20 mouse cellular contexts compared by ENCODE assay signal in the genomic region with DNA sequence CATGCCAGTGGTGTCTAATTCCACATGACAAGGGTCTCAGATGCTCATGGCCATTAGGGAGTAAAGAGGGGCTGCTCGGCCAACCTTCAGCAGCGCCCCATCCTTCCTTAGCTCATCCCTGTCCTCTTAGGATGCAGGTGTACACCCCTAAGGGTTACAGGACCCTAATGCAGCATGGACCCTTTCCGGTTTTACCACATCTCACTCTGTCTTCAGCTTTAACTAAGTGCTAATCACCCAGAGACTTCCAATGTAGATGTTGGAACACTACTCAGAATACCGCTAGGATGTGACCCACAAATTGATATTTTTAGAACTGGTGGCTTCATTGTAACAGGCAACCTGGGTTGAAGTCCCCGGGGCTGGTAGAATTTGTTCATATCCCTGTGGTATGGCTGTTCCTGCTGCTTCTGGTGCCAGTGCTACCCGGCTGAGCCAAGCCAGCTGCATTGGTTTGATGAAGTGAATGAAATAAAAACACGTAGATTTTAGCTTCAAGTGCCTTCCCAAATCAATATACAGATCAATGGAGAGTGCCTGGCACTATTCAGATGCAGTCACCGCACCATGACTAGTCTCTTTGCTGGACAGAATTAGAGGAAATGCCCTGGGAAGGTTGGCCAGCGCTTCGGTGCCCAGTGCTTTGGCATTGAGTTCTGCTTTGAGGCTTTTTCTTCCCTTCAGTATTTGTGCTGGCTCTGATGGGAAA.
DNase-seq lines count a peak whose midpoint lies in the region; ATAC-seq lines count a peak whose summit lies in the region.
"Had no signal": no experiment of that assay in that cellular context is flagged by ENCODE, and none has a peak within 500 bp of the region (broad histone marks: within the 10 kb centered on the region; RNA-seq: fewer than 3 reads in every experiment).

No protein-coding gene starts in this region.

- no peaks in the 10 kb centered on the region for H3K27me3 ChIP-seq in midbrain, embryonic 15.5 days (replicated peaks)
- no peaks in the 10 kb centered on the region for H3K27me3 ChIP-seq in midbrain, embryonic 13.5 days
- H3K27me3 ChIP-seq: limb, embryonic 15.5 days had no signal

- H3K4me3 ChIP-seq in midbrain, embryonic 15.5 days: no peak overlapping the region
- H3K4me3 ChIP-seq in midbrain, embryonic 13.5 days (replicated peaks): no peak overlapping the region
- H3K4me3 ChIP-seq: limb, embryonic 15.5 days had no signal

- no peak overlapping the region for H3K27ac ChIP-seq in midbrain, embryonic 15.5 days
- no peak overlapping the region for H3K27ac ChIP-seq in midbrain, embryonic 13.5 days
- H3K27ac ChIP-seq: limb, embryonic 15.5 days; macrophage had no signal

- H3K4me1 ChIP-seq in midbrain, embryonic 15.5 days: 0 out of 2 replicates have a peak, but pooled peaks cover 2% of the 10 kb centered on the region
- H3K4me1 ChIP-seq in midbrain, embryonic 13.5 days (replicated peaks): 0 out of 2 replicates have a peak, but pooled peaks cover 3% of the 10 kb centered on the region
- H3K4me1 ChIP-seq: limb, embryonic 15.5 days had no signal

- no peak overlapping the region for H3K4me2 ChIP-seq in midbrain, embryonic 15.5 days
- H3K4me2 ChIP-seq in midbrain, embryonic 13.5 days (replicated peaks): no peak overlapping the region
- H3K4me2 ChIP-seq: limb, embryonic 15.5 days had no signal

- ATAC-seq in frontal cortex, adult (ENCODE audit: low TSS enrichment): peak; percentile 27; the same call in 1 of the 2 replicates
- ATAC-seq in midbrain, embryonic 15.5 days (replicated peaks): peak; percentile 30; the same call in 1 of the 2 replicates
- ATAC-seq in midbrain, embryonic 13.5 days: no peak
- ATAC-seq: liver, postnatal 0 days had no signal

- H3K9ac ChIP-seq in midbrain, embryonic 15.5 days: no peak overlapping the region
- no peak overlapping the region for H3K9ac ChIP-seq in midbrain, embryonic 13.5 days (replicated peaks)
- H3K9ac ChIP-seq: limb, embryonic 15.5 days; liver, postnatal 0 days had no signal

- H3K9me3 ChIP-seq in midbrain, embryonic 15.5 days: no peaks in the 10 kb centered on the region
- no peaks in the 10 kb centered on the region for H3K9me3 ChIP-seq in midbrain, embryonic 13.5 days
- H3K9me3 ChIP-seq: limb, embryonic 15.5 days had no signal

- H3K36me3 ChIP-seq in midbrain, embryonic 15.5 days (replicated peaks): no peaks in the 10 kb centered on the region
- H3K36me3 ChIP-seq in midbrain, embryonic 13.5 days: no peaks in the 10 kb centered on the region
- H3K36me3 ChIP-seq: limb, embryonic 15.5 days had no signal

- no peak for DNase-seq in frontal cortex, postnatal 10 days (ENCODE audit: low spot score in 2 of 2)
- peak; percentile 36 for DNase-seq in cerebellum, adult 8-10 months
- no peak for DNase-seq in adrenal gland, adult 8-10 months
- no peak for DNase-seq in gastrocnemius, postnatal 4 days (ENCODE audit: low spot score in 2 of 2)
- DNase-seq: adrenal gland, postnatal 25 days; B cell, adult 2 months; gastrocnemius, postnatal 10 days; heart, postnatal 14 days; kidney, adult 2 months; kidney, postnatal 36 days; liver, postnatal 0 days; midbrain, embryonic 14.5 days; right cerebral cortex, adult 18-20 months; spleen, adult 18-20 months; thymus, adult 18-20 months had no signal

- 91% methylated on average over 10 of the region's 10 CpGs for WGBS in midbrain, embryonic 15.5 days
- WGBS in midbrain, embryonic 13.5 days: 91% methylated on average over 10 of the region's 10 CpGs
